Mouse (Mus musculus): ENCODE data around the gene Bzw2. TPM values are rescaled to one million over a fixed set of nuclear protein-coding genes. Genes with fewer than 3 reads are reported as not detected.

The Bzw2 gene
- total RNA-seq, 2 experiments from 2014 or later: 105 to 125 TPM

- no peak for DNase-seq (ENCODE audit: low spot score)
Observed at GRCm38 (mm10) chr12:36078101-36078899, 79.6 kb downstream of the Bzw2 start.

- no peak for DNase-seq (ENCODE audit: low spot score)
Observed at GRCm38 (mm10) chr12:36072860-36073259, 85.0 kb downstream of the Bzw2 start.

GRCm38 (mm10) chr12:36070231-36070630 is 87.6 kb downstream of the Bzw2 start:
- DNase-seq (ENCODE audit: low spot score): no peak

- no peak for DNase-seq (ENCODE audit: low spot score)
Observed at GRCm38 (mm10) chr12:36067538-36067937, 90.3 kb downstream of the Bzw2 start.

GRCm38 (mm10) chr12:36065911-36066310 is 92.0 kb downstream of the Bzw2 start:
- DNase-seq (ENCODE audit: low spot score): no peak

GRCm38 (mm10) chr12:36057699-36058098 is 100.2 kb downstream of the Bzw2 start:
- DNase-seq (ENCODE audit: low spot score): no peak

DNA sequence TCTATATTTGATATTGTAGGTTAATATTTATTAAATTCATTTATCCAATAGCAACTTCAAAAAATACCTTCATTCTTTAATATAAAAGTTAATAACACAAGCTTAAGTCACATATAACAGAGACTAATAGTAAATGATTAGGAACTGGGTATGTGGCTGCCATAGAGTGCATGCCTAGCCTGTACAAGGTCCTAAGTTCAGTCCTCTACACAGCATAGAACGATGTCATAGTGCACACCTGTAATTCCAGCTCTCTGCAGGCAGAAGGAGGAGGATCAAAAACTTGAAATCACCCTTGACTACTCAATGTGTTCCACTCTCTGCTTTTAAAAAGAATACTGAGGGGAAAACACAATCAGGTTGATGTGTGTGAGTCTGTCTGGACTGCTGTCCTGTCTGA is 107.6 kb downstream of the Bzw2 start:
- DNase-seq (ENCODE audit: low spot score): no peak

DNA sequence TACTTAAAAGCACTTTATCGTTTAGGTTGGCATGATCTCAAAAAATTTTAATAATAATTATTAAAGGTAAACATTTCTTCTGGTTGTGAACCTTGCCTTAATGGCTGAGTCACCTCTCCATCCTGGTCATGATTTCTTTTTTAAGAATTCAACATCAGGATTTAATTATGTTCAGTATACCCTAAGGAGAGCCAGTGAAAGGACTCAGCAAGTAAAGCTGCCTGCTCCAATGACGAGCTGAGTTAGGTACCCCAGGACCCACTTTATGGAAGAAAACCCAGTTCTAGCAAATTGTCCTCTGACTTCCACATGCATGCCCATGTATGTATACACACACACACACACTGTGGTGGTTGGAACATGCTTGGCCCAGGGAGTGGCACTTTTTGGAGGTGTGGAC is 110.3 kb downstream of the Bzw2 start:
- DNase-seq (ENCODE audit: low spot score): no peak

- DNase-seq (ENCODE audit: low spot score): no peak
Observed at GRCm38 (mm10) chr12:36046196-36046595, 111.7 kb downstream of the Bzw2 start.

- DNase-seq (ENCODE audit: low spot score): no peak
Observed at GRCm38 (mm10) chr12:36044691-36045090, 113.2 kb downstream of the Bzw2 start.

DNA sequence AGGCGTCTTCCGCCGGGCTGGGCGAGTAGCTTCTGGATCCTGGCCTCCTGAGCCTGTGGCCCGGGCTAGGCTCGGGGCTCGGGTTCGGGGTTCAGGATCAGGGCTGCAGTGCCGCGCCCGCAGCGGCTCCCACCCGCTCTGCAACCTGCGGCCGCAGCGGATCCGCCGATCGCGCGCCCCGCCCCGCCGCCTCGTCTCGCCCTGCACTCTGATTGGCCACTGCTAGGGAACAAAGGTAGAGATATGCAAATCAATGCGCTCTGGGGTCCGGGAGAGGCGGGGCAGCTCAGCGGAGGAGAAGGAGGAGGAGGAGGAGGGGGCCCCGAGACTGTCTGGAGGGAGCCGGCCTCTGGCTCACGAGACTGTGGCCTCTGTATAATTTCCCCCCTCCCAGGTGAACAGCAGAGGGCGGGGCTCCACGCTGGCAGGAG is 115.5 kb downstream of the Bzw2 start, which contains the start of gene Tspan13:
Gene Tspan13, minus strand, starts transcription at position 153 of the 431 bp plus-strand sequence.
- peak; percentile 51 for DNase-seq (ENCODE audit: low spot score)

Other genes with a start within 250 kb of the Bzw2 start
- not detected for gene Agr3, start 232.5 kb downstream of the Bzw2 start, total RNA-seq (2021)
- gene Agr2, start 165.2 kb downstream of the Bzw2 start, total RNA-seq (2021): not detected
- 10 to 100 TPM; 18.9 to 23.8 TPM for gene Tspan13, start 115.6 kb downstream of the Bzw2 start, total RNA-seq (2021)
- 1 to 10 TPM; 5.3 to 5.4 TPM for gene Ankmy2, start 966 bp downstream of the Bzw2 start, total RNA-seq (2021)
- not detected for gene Lrrc72, start 95.3 kb upstream of the Bzw2 start, total RNA-seq (2021)
- gene Sostdc1, start 156.1 kb upstream of the Bzw2 start, total RNA-seq (2021): under 1 TPM; 0.12 to 0.16 TPM
- gene Ispd, start 223.4 kb upstream of the Bzw2 start, total RNA-seq (2021): 1 to 10 TPM; 3.1 to 3.8 TPM
- gene D630036H23Rik, start 224.1 kb upstream of the Bzw2 start, total RNA-seq (2021): under 1 TPM; 0.50 to 0.75 TPM